In genomic region chr12:12723724-12724487, GRCm38 (mm10) we compare ENCODE assay signal across 14 mouse cellular contexts.
DNase-seq lines count a peak whose midpoint lies in the region; ATAC-seq and TF ChIP-seq lines count a peak whose summit lies in the region.
"Had no signal": no experiment of that assay in that cellular context is flagged by ENCODE, and none has a peak within 500 bp of the region (broad histone marks: within the 10 kb centered on the region; RNA-seq: fewer than 3 reads in every experiment).

No protein-coding gene starts in this region.

- H3K27ac ChIP-seq in intestine, embryonic 16.5 days (ENCODE audit: low read length) = no peak overlapping the region
- no peak overlapping the region for H3K27ac ChIP-seq in intestine, postnatal 0 days (ENCODE audit: low read depth, low read length)
- H3K27ac ChIP-seq in forebrain, embryonic 12.5 days = peak overlapping the region; percentile 83
- H3K27ac ChIP-seq in hindbrain, embryonic 16.5 days (ENCODE audit: low read depth, low read length) = no peak overlapping the region
- peak overlapping the region; percentile 42; the same call in 1 of the 2 replicates for H3K27ac ChIP-seq in neural tube, embryonic 12.5 days
- no peak overlapping the region for H3K27ac ChIP-seq in liver, postnatal 0 days (ENCODE audit: low read depth)
- H3K27ac ChIP-seq: stomach, embryonic 15.5 days had no signal

- no peaks in the 10 kb centered on the region for H3K9me3 ChIP-seq in intestine, embryonic 16.5 days (ENCODE audit: control insufficient read depth, low read length)
- H3K9me3 ChIP-seq in intestine, postnatal 0 days (ENCODE audit: control insufficient read depth) = no peaks in the 10 kb centered on the region
- no peaks in the 10 kb centered on the region for H3K9me3 ChIP-seq in forebrain, embryonic 12.5 days
- H3K9me3 ChIP-seq in hindbrain, embryonic 16.5 days (ENCODE audit: control insufficient read depth, low read length) = no peaks in the 10 kb centered on the region
- no peaks in the 10 kb centered on the region for H3K9me3 ChIP-seq in neural tube, embryonic 12.5 days
- H3K9me3 ChIP-seq in liver, postnatal 0 days (ENCODE audit: low read length) = no peaks in the 10 kb centered on the region
- H3K9me3 ChIP-seq: stomach, embryonic 15.5 days had no signal

- H3K4me2 ChIP-seq in intestine, embryonic 16.5 days (ENCODE audit: low read depth, low read length) = no peak overlapping the region
- H3K4me2 ChIP-seq in intestine, postnatal 0 days (replicated peaks; ENCODE audit: low read depth) = no peak overlapping the region
- H3K4me2 ChIP-seq in forebrain, embryonic 12.5 days = peak overlapping the region; percentile 37
- H3K4me2 ChIP-seq in hindbrain, embryonic 16.5 days (ENCODE audit: low read length) = peak overlapping the region; percentile 41; the same call in 1 of the 2 replicates
- H3K4me2 ChIP-seq in neural tube, embryonic 12.5 days (replicated peaks) = peak overlapping the region; percentile 43
- no peak overlapping the region for H3K4me2 ChIP-seq in liver, postnatal 0 days (ENCODE audit: low read depth, low read length)
- H3K4me2 ChIP-seq: liver, embryonic 11.5 days had no signal

- ATAC-seq in intestine, embryonic 16.5 days = peak; percentile 36; the same call in 1 of the 2 replicates
- ATAC-seq in intestine, postnatal 0 days = no peak
- ATAC-seq in forebrain, embryonic 12.5 days (ENCODE audit: low FRiP score) = peak; percentile 30
- peak; percentile 40 for ATAC-seq in hindbrain, embryonic 16.5 days
- ATAC-seq in neural tube, embryonic 12.5 days (ENCODE audit: low FRiP score, low read depth) = peak; percentile 25; the same call in 1 of the 2 replicates
- no peak for ATAC-seq in liver, postnatal 0 days
- ATAC-seq: activated CD4-positive, CD25-positive, alpha-beta regulatory T cell, adult 4 months had no signal

- H3K36me3 ChIP-seq in intestine, embryonic 16.5 days (ENCODE audit: control insufficient read depth, insufficient read depth, low read length) = no peaks in the 10 kb centered on the region
- no peaks in the 10 kb centered on the region for H3K36me3 ChIP-seq in intestine, postnatal 0 days (ENCODE audit: control insufficient read depth, insufficient read depth)
- H3K36me3 ChIP-seq in forebrain, embryonic 12.5 days (replicated peaks) = no peaks in the 10 kb centered on the region
- no peaks in the 10 kb centered on the region for H3K36me3 ChIP-seq in hindbrain, embryonic 16.5 days (ENCODE audit: control insufficient read depth, insufficient read depth, low read length)
- no peaks in the 10 kb centered on the region for H3K36me3 ChIP-seq in neural tube, embryonic 12.5 days
- H3K36me3 ChIP-seq in liver, postnatal 0 days (replicated peaks; ENCODE audit: insufficient read depth, low read length) = no peaks in the 10 kb centered on the region
- H3K36me3 ChIP-seq: G1E; stomach, embryonic 15.5 days had no signal

- no peaks in the 10 kb centered on the region for H3K27me3 ChIP-seq in intestine, embryonic 16.5 days (replicated peaks; ENCODE audit: control insufficient read depth, insufficient read depth, low read length)
- no peaks in the 10 kb centered on the region for H3K27me3 ChIP-seq in intestine, postnatal 0 days (replicated peaks; ENCODE audit: control insufficient read depth, insufficient read depth, low read length)
- peaks cover 13% of the 10 kb centered on the region; the same call in 1 of the 2 replicates for H3K27me3 ChIP-seq in forebrain, embryonic 12.5 days
- H3K27me3 ChIP-seq in hindbrain, embryonic 16.5 days (replicated peaks; ENCODE audit: control insufficient read depth, insufficient read depth, low read length) = no peaks in the 10 kb centered on the region
- H3K27me3 ChIP-seq in neural tube, embryonic 12.5 days (replicated peaks) = no peaks in the 10 kb centered on the region
- H3K27me3 ChIP-seq in liver, postnatal 0 days (ENCODE audit: insufficient read depth, low read length) = no peaks in the 10 kb centered on the region
- H3K27me3 ChIP-seq: stomach, embryonic 15.5 days had no signal

- no peak overlapping the region for H3K9ac ChIP-seq in intestine, embryonic 16.5 days (ENCODE audit: low read depth, low read length)
- no peak overlapping the region for H3K9ac ChIP-seq in intestine, postnatal 0 days (ENCODE audit: low read depth, low read length)
- no peak overlapping the region for H3K9ac ChIP-seq in forebrain, embryonic 12.5 days
- H3K9ac ChIP-seq in hindbrain, embryonic 16.5 days (ENCODE audit: low read depth, low read length) = no peak overlapping the region
- no peak overlapping the region for H3K9ac ChIP-seq in neural tube, embryonic 12.5 days
- H3K9ac ChIP-seq in liver, postnatal 0 days (replicated peaks) = no peak overlapping the region
- H3K9ac ChIP-seq: stomach, embryonic 15.5 days had no signal

- DNase-seq in lung, adult 18-20 months = no peak
- no peak for DNase-seq in spleen, adult 12 weeks (ENCODE audit: low spot score)
- DNase-seq in liver, postnatal 0 days = no peak
- DNase-seq: kidney, postnatal 36 days; lung, postnatal 36 days had no signal

- H3K4me1 ChIP-seq in intestine, embryonic 16.5 days (ENCODE audit: control insufficient read depth, insufficient read depth, low read length) = 0 out of 2 replicates have a peak, but pooled peaks cover 3% of the 10 kb centered on the region
- no peaks in the 10 kb centered on the region for H3K4me1 ChIP-seq in intestine, postnatal 0 days (replicated peaks; ENCODE audit: control insufficient read depth, insufficient read depth, low read length)
- peaks cover 47% of the 10 kb centered on the region for H3K4me1 ChIP-seq in forebrain, embryonic 12.5 days
- peaks cover 18% of the 10 kb centered on the region for H3K4me1 ChIP-seq in hindbrain, embryonic 16.5 days (ENCODE audit: control insufficient read depth, insufficient read depth, low read depth, low read length)
- H3K4me1 ChIP-seq in neural tube, embryonic 12.5 days = peaks cover 39% of the 10 kb centered on the region
- no peaks in the 10 kb centered on the region for H3K4me1 ChIP-seq in liver, postnatal 0 days (ENCODE audit: insufficient read depth)
- H3K4me1 ChIP-seq: stomach, embryonic 15.5 days had no signal

- H3K4me3 ChIP-seq in intestine, embryonic 16.5 days (ENCODE audit: low read length) = no peak overlapping the region
- H3K4me3 ChIP-seq in intestine, postnatal 0 days (ENCODE audit: low read depth, low read length) = no peak overlapping the region
- no peak overlapping the region for H3K4me3 ChIP-seq in forebrain, embryonic 12.5 days (replicated peaks)
- H3K4me3 ChIP-seq in hindbrain, embryonic 16.5 days (ENCODE audit: low read length) = no peak overlapping the region
- H3K4me3 ChIP-seq in neural tube, embryonic 12.5 days = no peak overlapping the region
- H3K4me3 ChIP-seq in liver, postnatal 0 days (ENCODE audit: low read depth, low read length) = no peak overlapping the region
- H3K4me3 ChIP-seq: stomach, embryonic 15.5 days had no signal

- TF ChIP-seq CTCF in intestine, postnatal 0 days (IDR thresholded peaks at IDR 0.05; ENCODE audit: low read depth) = no peak
- no peak for TF ChIP-seq CTCF in liver, postnatal 0 days (IDR thresholded peaks at IDR 0.05; ENCODE audit: low read depth)

- TF ChIP-seq EP300 in liver, postnatal 0 days (IDR thresholded peaks at IDR 0.05; ENCODE audit: low read depth) = no peak

- 74% methylated on average over 12 of the region's 12 CpGs for WGBS in intestine, embryonic 16.5 days
- 83% methylated on average over 12 of the region's 12 CpGs for WGBS in intestine, postnatal 0 days
- 19% methylated on average over 12 of the region's 12 CpGs for WGBS in forebrain, embryonic 12.5 days
- 31% methylated on average over 12 of the region's 12 CpGs for WGBS in hindbrain, embryonic 16.5 days
- 33% methylated on average over 12 of the region's 12 CpGs for WGBS in neural tube, embryonic 12.5 days
- whole genome bisulfite sequencing in liver, postnatal 0 days (ENCODE audit: insufficient replicate concordance) = 69% methylated on average over 12 of the region's 12 CpGs

Comparison
In these comparisons a context has a peak if more than half of its experiments do, and no peak if none do; other contexts are left out.
1. ATAC-seq: peak in intestine, embryonic 16.5 days (single experiment), forebrain, embryonic 12.5 days (single experiment), hindbrain, embryonic 16.5 days (single experiment) and neural tube, embryonic 12.5 days (single experiment); none in intestine, postnatal 0 days (single experiment) and liver, postnatal 0 days (single experiment).
2. H3K27ac ChIP-seq: peak in forebrain, embryonic 12.5 days (single experiment) and neural tube, embryonic 12.5 days (single experiment); none in intestine, embryonic 16.5 days (single experiment), intestine, postnatal 0 days (single experiment), hindbrain, embryonic 16.5 days (single experiment) and liver, postnatal 0 days (single experiment).
3. H3K4me2 ChIP-seq: peak in forebrain, embryonic 12.5 days (single experiment), hindbrain, embryonic 16.5 days (single experiment) and neural tube, embryonic 12.5 days (single experiment); none in intestine, embryonic 16.5 days (single experiment), intestine, postnatal 0 days (single experiment) and liver, postnatal 0 days (single experiment).